Mouse (Mus musculus): ENCODE data around the gene Lmx1b. TPM values are rescaled to one million over a fixed set of nuclear protein-coding genes. Genes with fewer than 3 reads are reported as not detected.

The Lmx1b gene
- polyA plus RNA-seq, 1 experiment from 2014 or later: 0.12 TPM

- under 1% methylated on average over 17 of the region's 17 CpGs for WGBS
- ATAC-seq: peak; percentile 52
- H3K4me2 ChIP-seq: peak overlapping the region; percentile 72
Measured at GRCm38 (mm10) chr2:33615843-33616344, 24.4 kb downstream of the Lmx1b start.

GRCm38 (mm10) chr2:33605487-33606256 is 34.6 kb downstream of the Lmx1b start:
- Histone ChIP-seq H3K27ac (no peak overlapping the region), H3K9me3 (replicated peaks) (no peaks in the 10 kb centered on the region), H3K36me3 (ENCODE audit: poor library complexity, severe bottlenecking) (no peaks in the 10 kb centered on the region), H3K4me3 (no peak overlapping the region), H3K27me3 (peaks cover 92% of the 10 kb centered on the region), H3K4me1 (peaks cover 9% of the 10 kb centered on the region), H3K9ac (no peak overlapping the region), H3K4me2 (no peak overlapping the region)
- ATAC-seq: no peak
- 10% methylated on average over 18 of the region's 18 CpGs for WGBS

More at GRCm38 (mm10) chr2:33615843-33616344, 24.4 kb downstream of the Lmx1b start:
- Histone ChIP-seq H3K36me3 (ENCODE audit: poor library complexity, severe bottlenecking) (no peaks in the 10 kb centered on the region), H3K27ac (peak overlapping the region; percentile 78), H3K9ac (peak overlapping the region; percentile 60), H3K27me3 (peaks cover 95% of the 10 kb centered on the region), H3K9me3 (replicated peaks) (no peaks in the 10 kb centered on the region), H3K4me3 (peak overlapping the region; percentile 38), H3K4me1 (peaks cover 31% of the 10 kb centered on the region)

- Histone ChIP-seq H3K4me3 (no peak overlapping the region), H3K36me3 (ENCODE audit: poor library complexity, severe bottlenecking) (no peaks in the 10 kb centered on the region), H3K27me3 (peaks cover 85% of the 10 kb centered on the region), H3K27ac (no peak overlapping the region), H3K4me1 (peaks cover 9% of the 10 kb centered on the region), H3K4me2 (no peak overlapping the region), H3K9ac (no peak overlapping the region), H3K9me3 (replicated peaks) (no peaks in the 10 kb centered on the region)
- WGBS: 14% methylated on average over 7 of the region's 7 CpGs
- ATAC-seq: no peak
Measured at GRCm38 (mm10) chr2:33604846-33605486, 35.3 kb downstream of the Lmx1b start.

- H3K9me3 ChIP-seq (replicated peaks): no peaks in the 10 kb centered on the region
- H3K36me3 ChIP-seq (ENCODE audit: poor library complexity, severe bottlenecking): no peaks in the 10 kb centered on the region
- WGBS: 46% methylated on average over 6 of the region's 6 CpGs
- H3K4me2 ChIP-seq: no peak overlapping the region
- ATAC-seq: no peak
- H3K4me1 ChIP-seq: peaks cover 8% of the 10 kb centered on the region
- H3K27ac ChIP-seq: no peak overlapping the region
- H3K4me3 ChIP-seq: no peak overlapping the region
- peaks cover 69% of the 10 kb centered on the region for H3K27me3 ChIP-seq
- H3K9ac ChIP-seq: no peak overlapping the region
Measured at GRCm38 (mm10) chr2:33600520-33600919, 39.8 kb downstream of the Lmx1b start.

- WGBS: 23% methylated on average over 4 of the region's 4 CpGs
- no peak overlapping the region for H3K27ac ChIP-seq
- no peak for ATAC-seq
Measured at GRCm38 (mm10) chr2:33597384-33597783, 42.9 kb downstream of the Lmx1b start.

GRCm38 (mm10) chr2:33595085-33595423 is 45.3 kb downstream of the Lmx1b start:
- Histone ChIP-seq H3K27me3 (peaks cover 61% of the 10 kb centered on the region), H3K9me3 (replicated peaks) (no peaks in the 10 kb centered on the region), H3K9ac (no peak overlapping the region), H3K27ac (no peak overlapping the region), H3K36me3 (ENCODE audit: poor library complexity, severe bottlenecking) (no peaks in the 10 kb centered on the region), H3K4me2 (no peak overlapping the region), H3K4me3 (no peak overlapping the region), H3K4me1 (peaks cover 28% of the 10 kb centered on the region)
- ATAC-seq: no peak
- 12% methylated on average over 7 of the region's 7 CpGs for WGBS

More at GRCm38 (mm10) chr2:33597384-33597783, 42.9 kb downstream of the Lmx1b start:
- no peak overlapping the region for H3K9ac ChIP-seq
- no peaks in the 10 kb centered on the region for H3K9me3 ChIP-seq (replicated peaks)
- peaks cover 23% of the 10 kb centered on the region for H3K4me1 ChIP-seq
- no peak overlapping the region for H3K4me3 ChIP-seq
- H3K27me3 ChIP-seq: peaks cover 57% of the 10 kb centered on the region
- no peak overlapping the region for H3K4me2 ChIP-seq
- no peaks in the 10 kb centered on the region for H3K36me3 ChIP-seq (ENCODE audit: poor library complexity, severe bottlenecking)

- WGBS: 49% methylated on average over 9 of the region's 9 CpGs
- H3K9me3 ChIP-seq (replicated peaks): no peaks in the 10 kb centered on the region
- H3K4me2 ChIP-seq: no peak overlapping the region
- peaks cover 28% of the 10 kb centered on the region for H3K4me1 ChIP-seq
- ATAC-seq: no peak; the same call in 1 of the 2 replicates
- no peaks in the 10 kb centered on the region for H3K36me3 ChIP-seq (ENCODE audit: poor library complexity, severe bottlenecking)
- H3K27ac ChIP-seq: no peak overlapping the region
- no peak overlapping the region for H3K4me3 ChIP-seq
- no peak overlapping the region for H3K9ac ChIP-seq
- peaks cover 62% of the 10 kb centered on the region for H3K27me3 ChIP-seq
Measured at GRCm38 (mm10) chr2:33594181-33595084, 45.9 kb downstream of the Lmx1b start.

- no peaks in the 10 kb centered on the region for H3K9me3 ChIP-seq (replicated peaks)
- peak overlapping the region; percentile 21; the same call in 1 of the 2 replicates for H3K9ac ChIP-seq
- 4% methylated on average over 12 of the region's 12 CpGs for WGBS
- no peak overlapping the region for H3K4me2 ChIP-seq
- H3K4me3 ChIP-seq: no peak overlapping the region
- H3K4me1 ChIP-seq: peaks cover 32% of the 10 kb centered on the region
- ATAC-seq: peak; percentile 54; the same call in 1 of the 2 replicates
- no peaks in the 10 kb centered on the region for H3K36me3 ChIP-seq (ENCODE audit: poor library complexity, severe bottlenecking)
- peaks cover 62% of the 10 kb centered on the region for H3K27me3 ChIP-seq
- H3K27ac ChIP-seq: no peak overlapping the region; the same call in 1 of the 2 replicates
Measured at GRCm38 (mm10) chr2:33592931-33593555, 47.3 kb downstream of the Lmx1b start.

- H3K4me1 ChIP-seq: peaks cover 38% of the 10 kb centered on the region
- H3K27me3 ChIP-seq: peaks cover 76% of the 10 kb centered on the region
- H3K9ac ChIP-seq: no peak overlapping the region; the same call in 1 of the 2 replicates
- no peak overlapping the region for H3K27ac ChIP-seq
- H3K9me3 ChIP-seq (replicated peaks): no peaks in the 10 kb centered on the region
- 66% methylated on average over 9 of the region's 9 CpGs for WGBS
- no peak overlapping the region for H3K4me2 ChIP-seq
- H3K4me3 ChIP-seq: no peak overlapping the region
- no peak for ATAC-seq
- H3K36me3 ChIP-seq (ENCODE audit: poor library complexity, severe bottlenecking): no peaks in the 10 kb centered on the region
Measured at GRCm38 (mm10) chr2:33589280-33589679, 51.0 kb downstream of the Lmx1b start.

GRCm38 (mm10) chr2:33584937-33585910 is 55.1 kb downstream of the Lmx1b start:
- Histone ChIP-seq H3K4me2 (peak overlapping the region; percentile 9; the same call in 1 of the 2 replicates), H3K9ac (no peak overlapping the region), H3K27ac (no peak overlapping the region), H3K9me3 (replicated peaks) (no peaks in the 10 kb centered on the region), H3K36me3 (ENCODE audit: poor library complexity, severe bottlenecking) (no peaks in the 10 kb centered on the region), H3K4me1 (peaks cover 52% of the 10 kb centered on the region), H3K27me3 (peaks cover 94% of the 10 kb centered on the region), H3K4me3 (no peak overlapping the region)
- 17% methylated on average over 28 of the region's 29 CpGs for WGBS
- no peak for ATAC-seq
